Mouse (Mus musculus) lung, adult 2 months (tissue): ENCODE data around the gene Thsd4.

Source experiments
- CTCF ChIP-seq: fragments of 200-500 bp; IDR thresholded peaks from 2 replicates; pipeline ENCODE4 v1.5.1; 2011; ENCODE audit warnings: mild to moderate bottlenecking, low read length, control low read depth; ENCODE audit not compliant: insufficient read depth
- POLR2A ChIP-seq: fragments of 200-500 bp; IDR thresholded peaks from 2 replicates; pipeline ENCODE4 v1.6.1; 2011; ENCODE audit warnings: low read depth, mild to moderate bottlenecking, control low read depth, low read length, borderline replicate concordance; ENCODE audit errors: extremely low read depth

DNA sequence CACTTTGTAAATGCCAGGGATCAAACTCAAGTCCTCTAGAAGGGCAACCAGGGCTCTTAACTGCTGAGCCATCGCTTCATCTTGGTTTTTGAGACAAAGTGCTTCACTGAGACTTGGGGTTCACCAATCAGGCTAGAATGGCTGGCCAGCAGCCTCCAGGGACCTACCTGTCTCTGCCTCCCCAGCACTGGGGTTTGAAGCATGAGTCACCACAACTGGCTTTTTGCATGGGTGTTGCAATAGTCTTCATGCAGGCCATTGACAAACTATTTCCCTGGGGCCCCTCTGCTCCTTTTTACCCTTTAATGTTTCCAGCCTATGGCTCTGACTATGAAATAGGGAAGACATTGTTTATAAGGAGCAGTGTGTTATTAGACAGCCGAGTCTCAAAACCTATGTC lies 6.0 kb upstream of the Thsd4 start:
- TF ChIP-seq POLR2A: no peak
- TF ChIP-seq CTCF: no peak
